Mouse (Mus musculus) erythroblast, adult 5-6 weeks (primary cell): Measurements from ENCODE around the gene Olfr1333. TPM values are rescaled to one million over a fixed set of nuclear protein-coding genes. Genes with fewer than 3 reads are reported as not detected.
"Not testable (repeated sequence)": the region's sequence is repeated elsewhere in the genome, so short reads cannot be mapped to it uniquely, and the experiment has no call there.

Experiments used
- ATAC-seq: replicated peaks from 2 replicates; pipeline ENCODE4 v1.8.0; 2016; ENCODE audit warnings: moderate number of reproducible peaks, mild to moderate bottlenecking, moderate TSS enrichment, inconsistent platforms; ENCODE audit not compliant: poor library complexity, low FRiP score, severe bottlenecking
- total RNA-seq, 2 experiments: library from RNA; stranded (forward) in 1 of 2; stranded (reverse) in 1 of 2; fragments of 150-400 nt in 1 of 2; fragments of 200-764, 138-1000 nt in 1 of 2; gene quantifications; 2 replicates each; pipeline versions ENCODE4 v1.2.3 to v1.2.4; 2015 to 2017; ENCODE audit warnings: low replicate concordance in 2 of 2

Gene Olfr1333
- total RNA-seq (2015; ENCODE audit: low replicate concordance) (not detected in 2 replicates), total RNA-seq (2017; ENCODE audit: low replicate concordance) (not detected in 2 replicates)

DNA sequence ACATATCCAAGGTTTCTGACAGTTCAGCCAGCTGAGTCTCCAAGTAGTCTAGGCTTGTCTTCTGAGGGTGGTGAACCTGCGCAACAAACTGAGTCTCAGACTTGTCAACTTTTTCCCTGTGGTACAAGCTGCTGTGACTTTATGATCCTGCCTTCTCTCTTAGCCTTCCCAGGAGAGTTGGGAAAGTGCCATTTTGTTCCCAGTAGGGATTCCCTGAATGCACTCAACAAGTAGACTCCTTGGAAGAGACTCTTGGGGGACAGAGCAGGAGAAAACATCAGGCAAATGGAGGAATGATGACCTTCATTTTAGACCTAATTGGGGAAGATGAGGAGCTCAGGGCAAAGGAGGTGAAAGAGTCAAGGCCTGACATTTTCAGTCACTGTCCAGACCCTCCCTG is at the start of gene Olfr1333:
Gene Olfr1333 (minus strand): TSS at position 101 of the 400 bp plus-strand sequence.
- no peak for ATAC-seq

DNA sequence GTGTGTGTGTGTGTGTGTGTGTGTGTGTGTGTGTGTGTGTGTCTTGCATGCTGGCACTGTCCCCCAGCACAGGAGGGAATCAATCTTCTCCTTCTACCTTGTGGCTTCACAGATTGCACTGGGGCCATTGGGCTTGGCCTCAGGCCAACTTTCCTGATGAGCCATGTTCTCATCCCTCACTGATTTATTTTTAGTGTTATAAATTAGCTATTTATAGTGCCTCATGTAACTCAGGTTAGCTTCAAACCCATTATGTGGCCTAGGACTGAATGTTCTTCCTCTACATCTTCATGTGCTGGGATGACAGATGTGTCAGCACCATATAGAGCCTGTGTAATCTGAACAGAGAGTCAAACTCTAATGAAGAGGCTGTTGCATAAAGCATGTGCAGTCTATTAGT is 31.5 kb upstream of the Olfr1333 start:
- no peak for ATAC-seq

DNA sequence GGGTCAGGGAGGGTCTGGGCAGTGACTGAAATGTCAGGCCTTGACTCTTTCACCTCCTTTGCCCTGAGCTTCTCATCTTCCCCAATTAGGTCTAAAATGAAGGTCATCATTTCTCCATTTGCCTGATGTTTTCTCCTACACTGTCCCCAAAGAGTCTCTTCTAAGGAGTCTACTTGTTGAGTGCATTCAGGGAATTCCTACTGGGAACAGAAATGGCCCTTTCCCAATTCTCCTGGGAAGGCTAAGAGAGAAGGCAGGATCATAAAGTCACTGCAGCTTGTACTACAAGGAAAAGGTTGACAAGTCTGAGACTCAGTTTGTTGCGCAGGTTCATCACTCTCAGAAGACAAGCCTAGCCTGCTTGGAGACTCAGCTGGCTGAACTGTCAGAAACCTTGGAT is 28.3 kb upstream of the Olfr1333 start, which contains the start of gene Olfr1331:
Gene Olfr1331 (plus strand): TSS at position 301 of the 400 bp plus-strand sequence.
- ATAC-seq, result no peak

DNA sequence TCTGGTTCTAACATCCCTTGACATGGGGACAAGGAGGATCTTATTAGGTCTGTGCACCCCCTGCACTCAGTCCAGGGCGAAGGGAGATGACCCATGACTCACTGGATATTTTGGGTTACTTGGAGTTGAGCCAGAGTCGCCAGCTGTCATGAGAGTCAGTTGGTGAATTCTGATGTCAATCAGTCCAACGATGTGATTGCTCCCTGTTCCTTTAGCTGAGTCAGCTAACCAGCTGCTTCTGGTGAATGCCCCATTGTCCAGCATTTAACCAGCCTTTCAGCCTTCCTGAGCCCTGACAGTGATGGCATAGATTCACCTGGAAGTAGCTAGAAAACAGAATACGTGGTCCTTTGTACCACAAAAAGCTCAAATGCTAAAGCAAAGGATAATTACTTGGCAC is 26.6 kb upstream of the Olfr1333 start:
- no peak for ATAC-seq

DNA sequence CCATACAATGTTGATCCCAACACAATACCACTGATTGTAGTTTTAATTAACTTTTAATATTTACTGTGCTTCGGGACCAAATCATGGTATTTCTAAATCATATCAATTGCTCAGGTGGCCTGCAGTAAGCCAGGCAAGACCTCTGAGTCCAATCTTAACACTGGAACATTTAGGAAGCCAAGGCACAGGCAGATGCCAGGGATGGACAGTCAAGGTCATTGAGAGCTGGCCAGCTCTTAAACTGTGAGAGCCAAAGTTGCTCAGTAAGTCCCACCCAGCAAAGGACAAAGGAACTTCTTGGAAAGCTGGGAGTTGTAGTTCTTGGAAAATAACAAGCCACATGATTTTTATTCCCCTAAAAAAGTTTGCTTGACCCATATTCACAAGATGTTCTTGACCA is 25.7 kb upstream of the Olfr1333 start:
- no peak for ATAC-seq

DNA sequence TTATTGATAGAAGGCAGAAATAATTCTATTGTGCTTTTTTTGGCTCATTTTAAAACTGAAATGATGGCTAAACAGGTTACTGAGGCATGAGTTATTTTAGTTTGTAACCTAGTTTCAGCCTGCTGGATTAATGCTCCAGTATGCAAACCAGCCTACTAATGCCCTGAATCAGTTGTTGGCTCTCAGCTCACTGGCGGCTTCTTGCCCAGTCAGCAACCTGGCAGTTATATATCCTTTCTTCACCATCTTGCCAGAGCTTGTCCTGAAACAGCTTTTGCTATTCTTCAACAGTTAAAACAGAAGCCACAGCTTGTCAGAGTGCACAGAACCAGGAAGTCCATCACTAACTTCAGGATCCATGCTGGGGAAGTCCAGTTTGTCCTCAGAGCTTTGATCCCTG is 17.2 kb downstream of the Olfr1333 start:
- ATAC-seq, result no peak

DNA sequence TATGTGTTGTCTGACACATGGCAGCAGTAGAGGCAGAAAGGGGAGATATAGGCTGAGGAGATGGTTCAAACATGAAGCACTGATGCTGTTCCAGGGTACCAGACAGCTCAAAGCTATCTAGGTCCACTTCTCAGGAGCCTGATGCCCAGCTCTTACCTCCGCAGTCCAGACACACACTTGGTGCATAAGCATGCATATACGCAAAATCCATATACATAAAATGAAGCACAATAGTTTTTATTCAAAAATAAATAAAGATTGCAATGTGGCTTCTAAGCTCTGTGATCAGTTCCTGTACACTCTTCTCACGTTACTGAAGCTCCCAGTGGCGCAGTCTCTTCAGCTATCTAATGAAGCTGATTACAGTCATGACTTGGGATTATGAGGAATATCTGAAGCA is 26.2 kb downstream of the Olfr1333 start, which contains the start of gene Olfr1335:
Gene Olfr1335 (minus strand): TSS at position 101 of the 400 bp plus-strand sequence.
- ATAC-seq, result no peak

DNA sequence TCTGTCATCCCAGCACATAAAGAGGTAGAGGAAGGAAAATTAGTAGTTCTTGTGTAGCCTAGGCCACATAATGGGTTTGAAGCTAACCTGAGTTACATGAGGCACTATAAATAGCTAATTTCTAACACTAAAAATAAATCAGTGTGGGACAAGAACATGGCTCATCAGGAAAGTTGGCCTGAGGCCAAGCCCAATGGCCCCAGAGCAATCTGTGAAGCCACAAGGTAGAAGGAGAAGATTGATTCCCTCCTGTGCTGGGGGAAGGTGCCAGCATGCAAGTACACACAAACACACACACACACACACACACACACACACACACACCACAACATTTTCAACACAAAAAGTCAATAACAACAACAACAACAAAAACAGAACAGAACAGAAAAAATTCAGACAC is 43.3 kb downstream of the Olfr1333 start:
- not testable (repeated sequence) for ATAC-seq

DNA sequence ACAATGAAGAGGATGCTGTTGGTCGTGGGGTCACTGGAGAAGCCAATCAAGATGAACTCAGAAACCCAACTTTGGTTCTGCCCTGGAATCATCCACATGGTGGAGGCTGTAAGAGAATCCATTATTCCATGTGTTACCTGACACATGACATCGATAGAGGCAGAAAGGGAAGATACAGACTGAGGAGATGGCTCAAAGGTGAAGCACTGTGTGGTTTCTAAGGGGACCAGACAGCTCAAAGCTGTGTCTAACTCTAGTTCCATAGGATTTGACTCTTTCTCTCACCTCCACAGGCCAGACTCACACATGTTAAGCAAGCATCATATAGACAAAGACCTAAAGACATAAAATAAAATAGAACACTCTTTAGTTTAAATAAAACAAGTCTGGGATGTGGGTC is 53.6 kb downstream of the Olfr1333 start, which contains the start of gene Olfr1337:
Gene Olfr1337 (minus strand): TSS at position 101 of the 400 bp plus-strand sequence.
- no peak for ATAC-seq

Other genes with a start within 250 kb of the Olfr1333 start
- 0.63 TPM in 1 of 2 replicates, not detected in the other for gene Cfap57, start 215.5 kb downstream of the Olfr1333 start, total RNA-seq (2015; ENCODE audit: low replicate concordance)
- 0.51 and 0.84 TPM in 2 replicates for gene Cfap57, start 215.5 kb downstream of the Olfr1333 start, total RNA-seq (2017; ENCODE audit: low replicate concordance)
- gene Ebna1bp2, start 215.5 kb downstream of the Olfr1333 start, total RNA-seq (2015; ENCODE audit: low replicate concordance), result 28.4 and 35.1 TPM in 2 replicates
- gene Ebna1bp2, start 215.5 kb downstream of the Olfr1333 start, total RNA-seq (2017; ENCODE audit: low replicate concordance), result 12.6 and 20.6 TPM in 2 replicates
- gene Olfr62, start 177.3 kb downstream of the Olfr1333 start, total RNA-seq (2015; ENCODE audit: low replicate concordance), result not detected in 2 replicates
- not detected in 2 replicates for gene Olfr62, start 177.3 kb downstream of the Olfr1333 start, total RNA-seq (2017; ENCODE audit: low replicate concordance)
- gene Olfr1342, start 143.5 kb downstream of the Olfr1333 start, total RNA-seq (2015; ENCODE audit: low replicate concordance), result not detected in 2 replicates
- not detected in 2 replicates for gene Olfr1342, start 143.5 kb downstream of the Olfr1333 start, total RNA-seq (2017; ENCODE audit: low replicate concordance)
- gene Olfr1341, start 132.8 kb downstream of the Olfr1333 start, total RNA-seq (2015; ENCODE audit: low replicate concordance), result not detected in 2 replicates
- gene Olfr1341, start 132.8 kb downstream of the Olfr1333 start, total RNA-seq (2017; ENCODE audit: low replicate concordance), result not detected in 2 replicates
- gene Olfr1340, start 116.1 kb downstream of the Olfr1333 start, total RNA-seq (2015; ENCODE audit: low replicate concordance), result not detected in 2 replicates
- gene Olfr1340, start 116.1 kb downstream of the Olfr1333 start, total RNA-seq (2017; ENCODE audit: low replicate concordance), result not detected in 2 replicates
- gene Olfr1339, start 104.1 kb downstream of the Olfr1333 start, total RNA-seq (2015; ENCODE audit: low replicate concordance), result not detected in 2 replicates
- gene Olfr1339, start 104.1 kb downstream of the Olfr1333 start, total RNA-seq (2017; ENCODE audit: low replicate concordance), result not detected in 2 replicates
- gene Olfr1338, start 77.5 kb downstream of the Olfr1333 start, total RNA-seq (2015; ENCODE audit: low replicate concordance), result not detected in 2 replicates
- gene Olfr1338, start 77.5 kb downstream of the Olfr1333 start, total RNA-seq (2017; ENCODE audit: low replicate concordance), result not detected in 2 replicates
- gene Olfr1337, start 53.7 kb downstream of the Olfr1333 start, total RNA-seq (2015; ENCODE audit: low replicate concordance), result not detected in 2 replicates
- gene Olfr1337, start 53.7 kb downstream of the Olfr1333 start, total RNA-seq (2017; ENCODE audit: low replicate concordance), result not detected in 2 replicates
- not detected in 2 replicates for gene Olfr1335, start 26.3 kb downstream of the Olfr1333 start, total RNA-seq (2015; ENCODE audit: low replicate concordance)
- gene Olfr1335, start 26.3 kb downstream of the Olfr1333 start, total RNA-seq (2017; ENCODE audit: low replicate concordance), result not detected in 2 replicates
- gene Olfr1331, start 28.4 kb upstream of the Olfr1333 start, total RNA-seq (2015; ENCODE audit: low replicate concordance), result not detected in 2 replicates
- gene Olfr1331, start 28.4 kb upstream of the Olfr1333 start, total RNA-seq (2017; ENCODE audit: low replicate concordance), result not detected in 2 replicates
- not detected in 2 replicates for gene Olfr1330, start 52.3 kb upstream of the Olfr1333 start, total RNA-seq (2015; ENCODE audit: low replicate concordance)
- gene Olfr1330, start 52.3 kb upstream of the Olfr1333 start, total RNA-seq (2017; ENCODE audit: low replicate concordance), result not detected in 2 replicates
- not detected in 2 replicates for gene Olfr1329, start 81.2 kb upstream of the Olfr1333 start, total RNA-seq (2015; ENCODE audit: low replicate concordance)
- gene Olfr1329, start 81.2 kb upstream of the Olfr1333 start, total RNA-seq (2017; ENCODE audit: low replicate concordance), result not detected in 2 replicates
- not detected in 2 replicates for gene Olfr1328, start 102.3 kb upstream of the Olfr1333 start, total RNA-seq (2015; ENCODE audit: low replicate concordance)
- gene Olfr1328, start 102.3 kb upstream of the Olfr1333 start, total RNA-seq (2017; ENCODE audit: low replicate concordance), result not detected in 2 replicates
- not detected in 2 replicates for gene Lao1, start 125.3 kb upstream of the Olfr1333 start, total RNA-seq (2015; ENCODE audit: low replicate concordance)
- not detected in 2 replicates for gene Lao1, start 125.3 kb upstream of the Olfr1333 start, total RNA-seq (2017; ENCODE audit: low replicate concordance)